ENCODE assay signal across 11 mouse cellular contexts in genomic region chr2:170280733-170281132, GRCm38 (mm10).
DNase-seq lines count a peak whose midpoint lies in the region; ATAC-seq and TF ChIP-seq lines count a peak whose summit lies in the region.
"Had no signal": no experiment of that assay in that cellular context is flagged by ENCODE, and none has a peak within 500 bp of the region (broad histone marks: within the 10 kb centered on the region; RNA-seq: fewer than 3 reads in every experiment).

No protein-coding gene starts in this region.

- no peak overlapping the region for H3K4me3 ChIP-seq in layer of hippocampus, adult 2 months
- no peak overlapping the region for H3K4me3 ChIP-seq in E14TG2a.4 (replicated peaks; ENCODE audit: low read length)
- H3K4me3 ChIP-seq: hindbrain, embryonic 12.5 days; megakaryocyte, embryonic 14.5 days had no signal

- peak; percentile 51; the same call in 1 of the 2 replicates for ATAC-seq in granulocyte monocyte progenitor cell, adult 5-6 weeks (replicated peaks; ENCODE audit: poor library complexity, severe bottlenecking)

- H3K27ac ChIP-seq in layer of hippocampus, adult 2 months: no peak overlapping the region
- H3K27ac ChIP-seq: hindbrain, embryonic 12.5 days had no signal

- H3K4me1 ChIP-seq in E14TG2a.4 (replicated peaks; ENCODE audit: low read depth, low read length): peaks cover 16% of the 10 kb centered on the region
- H3K4me1 ChIP-seq: hindbrain, embryonic 12.5 days had no signal

- peak; percentile 70 for TF ChIP-seq CTCF in layer of hippocampus, adult 2 months (conservative IDR thresholded peaks at IDR 0.05)
- peak; percentile 42 for TF ChIP-seq CTCF in E14TG2a.4 (conservative IDR thresholded peaks at IDR 0.05; ENCODE audit: low read length)

- no peaks in the 10 kb centered on the region for H3K36me3 ChIP-seq in E14TG2a.4 (ENCODE audit: insufficient read depth, low read length)
- H3K36me3 ChIP-seq: hindbrain, embryonic 12.5 days had no signal

- H3K9me3 ChIP-seq in E14TG2a.4 (ENCODE audit: low read length): no peaks in the 10 kb centered on the region
- H3K9me3 ChIP-seq: hindbrain, embryonic 12.5 days had no signal

- peaks cover 6% of the 10 kb centered on the region; the same call in 1 of the 2 replicates for H3K27me3 ChIP-seq in E14TG2a.4 (ENCODE audit: insufficient read depth, low read length)
- H3K27me3 ChIP-seq: hindbrain, embryonic 12.5 days had no signal

- DNase-seq in layer of hippocampus, adult 2 months (ENCODE audit: low spot score in 2 of 2): no peak
- no peak for DNase-seq in layer of hippocampus, adult 9-10 months (ENCODE audit: low spot score)
- DNase-seq in 416B (ENCODE audit: low read depth): peak; percentile 61
- DNase-seq in gastrocnemius, postnatal 4 days (ENCODE audit: low spot score in 2 of 2): no peak
- DNase-seq in frontal cortex, postnatal 14 days (ENCODE audit: low spot score in 2 of 2): no peak
- no peak for DNase-seq in cerebellum, postnatal 4 days (ENCODE audit: low spot score in 2 of 2)
- DNase-seq: gastrocnemius, postnatal 14 days had no signal
